Mouse (Mus musculus) limb, embryonic 10.5 days (tissue): Measurements from ENCODE around the gene Tgfbr3l. TPM values are rescaled to one million over a fixed set of nuclear protein-coding genes. Genes with fewer than 3 reads are reported as not detected.

Source experiments
- DNase-seq: peaks from one replicate; pipeline ENCODE4 v3.0.0-alpha.2; 2017; ENCODE audit warnings: low spot score
- H3K27ac ChIP-seq: fragments of 300-500 bp; sonication (generic); 2 replicates; pipeline ENCODE4 v1.5.1; 2016; ENCODE audit warnings: mild to moderate bottlenecking
- H3K27me3 ChIP-seq: fragments of 300-500 bp; sonication (generic); 2 replicates; pipeline ENCODE4 v1.6.1; 2016; ENCODE audit warnings: low read depth, mild to moderate bottlenecking; ENCODE audit not compliant: poor library complexity, severe bottlenecking
- H3K36me3 ChIP-seq: fragments of 300-500 bp; sonication (generic); 2 replicates; pipeline ENCODE4 v1.6.1; 2016; ENCODE audit warnings: mild to moderate bottlenecking, moderate library complexity
- H3K4me1 ChIP-seq: fragments of 300-500 bp; sonication (generic); 2 replicates; pipeline ENCODE4 v1.6.1; 2016
- H3K4me3 ChIP-seq: fragments of 300-500 bp; sonication (generic); 2 replicates; pipeline ENCODE4 v1.5.1; 2016; ENCODE audit warnings: mild to moderate bottlenecking, moderate library complexity
- H3K9me3 ChIP-seq: fragments of 300-500 bp; sonication (generic); replicated peaks from 2 replicates; pipeline ENCODE4 v1.6.1; 2016; ENCODE audit warnings: mild to moderate bottlenecking
- WGBS: fragments of 180-500 bp; shearing (Covaris S2); methylation state at CpG from one replicate; pipeline ENCODE4 v1.1.7; 2016; 5-methylcytosine and 5-hydroxymethylcytosine counted together
- polyA plus RNA-seq: library from polyadenylated mRNA; unstranded; fragments of >200 nt; fragmentation: Nextera tagmentation; extraction: Ambion mirVana; gene quantifications from 2 replicates; pipeline ENCODE4 v1.2.1, GENCODE M21; 2016

The Tgfbr3l gene
- polyA plus RNA-seq, 1 experiment from 2014 or later: 3.3 TPM

- Histone ChIP-seq H3K36me3 (peaks cover 81% of the 10 kb centered on the region), H3K27ac (peak overlapping the region; percentile 99), H3K4me1 (peaks cover 43% of the 10 kb centered on the region), H3K9me3 (no peaks in the 10 kb centered on the region), H3K27me3 (no peaks in the 10 kb centered on the region), H3K4me3 (peak overlapping the region; percentile 90)
- WGBS: under 1% methylated on average over 32 of the region's 32 CpGs
- no peak for DNase-seq
These were observed 10.7 kb downstream of the Tgfbr3l start for GRCm38 (mm10) chr8:4258678-4259077.

DNA sequence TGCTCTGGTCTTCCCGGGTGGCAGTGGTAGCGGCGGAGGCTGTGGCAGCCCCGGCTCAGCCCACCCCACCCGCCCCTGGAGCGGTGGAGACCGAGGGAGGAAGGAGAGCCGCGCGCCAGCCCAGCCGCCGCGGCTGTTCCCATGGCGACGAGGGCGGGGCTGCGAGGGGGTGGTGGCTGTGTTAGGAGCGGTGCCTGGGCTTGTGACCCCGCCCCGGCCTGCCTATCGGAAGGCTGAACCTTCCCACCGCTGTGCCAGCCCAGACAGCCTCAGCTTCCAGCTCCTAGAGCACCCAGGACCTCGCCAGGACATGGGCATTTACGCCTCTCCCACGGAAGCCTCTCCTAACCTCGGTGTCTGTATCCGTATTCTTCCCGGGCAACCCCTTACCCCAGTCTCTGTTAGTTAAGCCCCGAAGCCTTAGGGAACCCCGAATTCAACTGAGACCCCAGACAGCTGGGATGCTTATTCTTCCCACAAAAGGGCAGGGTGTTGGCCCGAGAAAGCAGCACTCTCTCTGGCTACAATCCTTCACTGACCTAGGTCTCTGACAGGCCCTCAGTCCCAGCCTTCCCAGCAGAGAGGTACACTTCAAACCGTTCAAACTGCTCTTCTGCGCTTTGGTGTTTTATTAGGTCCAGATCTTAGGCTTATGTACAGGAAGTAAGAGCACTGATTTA lies 11.3 kb downstream of the Tgfbr3l start, which contains the start of gene Ctxn1:
Gene Ctxn1 (minus strand): TSS at position 150 of the 680 bp plus-strand sequence.
- Histone ChIP-seq H3K4me1 (peaks cover 38% of the 10 kb centered on the region), H3K4me3 (peak within 1 kb of the TSS; percentile 90), H3K36me3 (peaks cover 84% of the 10 kb centered on the region), H3K27ac (peak within 1 kb of the TSS; percentile 99), H3K27me3 (no peaks in the 10 kb centered on the region), H3K9me3 (no peaks in the 10 kb centered on the region)
- DNase-seq: peak; percentile 98
- 6% methylated on average over 32 of the region's 33 CpGs for WGBS

DNA sequence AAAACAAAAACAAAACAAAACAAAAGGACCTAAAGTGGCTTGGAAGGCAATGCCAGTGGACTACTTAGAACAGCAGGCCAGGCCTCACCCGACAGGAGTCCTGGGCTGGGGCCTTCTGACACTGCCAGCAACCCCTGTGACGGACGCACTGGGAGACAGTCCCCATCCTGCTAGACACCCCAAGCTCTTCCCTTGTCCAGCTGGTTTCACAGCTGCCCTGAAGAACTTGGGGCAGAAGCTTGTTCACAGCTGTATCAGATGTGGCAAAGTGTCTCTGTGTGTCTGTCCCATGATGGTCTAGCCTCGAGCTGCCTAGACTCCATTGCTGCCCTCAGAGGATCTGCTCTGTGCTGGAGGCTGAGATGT lies 11.8 kb downstream of the Tgfbr3l start:
- Histone ChIP-seq H3K36me3 (peaks cover 84% of the 10 kb centered on the region), H3K27ac (peak overlapping the region; percentile 99), H3K27me3 (no peaks in the 10 kb centered on the region), H3K9me3 (no peaks in the 10 kb centered on the region), H3K4me1 (peaks cover 35% of the 10 kb centered on the region), H3K4me3 (peak overlapping the region; percentile 90; the same call in 1 of the 2 replicates)
- WGBS: 81% methylated on average over 4 of the region's 4 CpGs
- no peak for DNase-seq

DNA sequence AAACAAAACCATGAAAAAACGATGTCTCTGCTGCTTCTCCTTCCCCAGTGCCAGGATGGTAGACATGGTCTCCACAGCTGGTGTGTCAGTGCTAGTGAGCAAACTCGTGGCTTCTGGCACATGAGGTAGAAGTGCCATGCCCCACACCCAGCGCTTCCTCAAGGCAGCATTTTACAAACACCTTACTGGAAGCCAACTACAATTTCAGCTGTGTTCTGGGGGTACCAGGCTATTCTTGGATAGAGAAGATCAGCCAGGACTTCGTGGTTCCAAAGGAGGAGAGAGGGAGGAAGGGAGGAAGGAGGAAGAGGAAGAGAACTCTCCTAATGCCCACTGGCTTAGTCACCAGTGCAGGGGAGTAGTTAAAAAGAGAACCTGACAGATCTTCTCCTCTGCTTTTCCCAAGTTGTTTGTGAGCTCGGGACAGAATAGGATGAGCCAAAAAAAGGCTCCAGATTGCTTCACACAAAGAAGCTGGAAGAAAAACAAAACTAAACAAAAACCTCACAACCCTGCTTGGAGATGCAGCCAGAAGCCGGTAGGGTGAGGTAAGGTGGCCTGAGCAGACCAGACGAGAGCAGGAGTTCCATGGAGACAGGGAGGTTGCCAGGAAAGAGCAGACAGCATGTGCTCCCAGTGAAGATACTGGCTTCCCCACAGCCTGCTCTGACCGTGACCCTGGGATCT lies 15.2 kb downstream of the Tgfbr3l start:
- H3K27me3 ChIP-seq: no peaks in the 10 kb centered on the region
- peaks cover 87% of the 10 kb centered on the region for H3K36me3 ChIP-seq
- WGBS: 93% methylated on average over 8 of the region's 8 CpGs
- H3K27ac ChIP-seq: no peak overlapping the region
- H3K4me3 ChIP-seq: no peak overlapping the region
- H3K9me3 ChIP-seq: no peaks in the 10 kb centered on the region
- no peak for DNase-seq
- H3K4me1 ChIP-seq: peaks cover 17% of the 10 kb centered on the region

DNA sequence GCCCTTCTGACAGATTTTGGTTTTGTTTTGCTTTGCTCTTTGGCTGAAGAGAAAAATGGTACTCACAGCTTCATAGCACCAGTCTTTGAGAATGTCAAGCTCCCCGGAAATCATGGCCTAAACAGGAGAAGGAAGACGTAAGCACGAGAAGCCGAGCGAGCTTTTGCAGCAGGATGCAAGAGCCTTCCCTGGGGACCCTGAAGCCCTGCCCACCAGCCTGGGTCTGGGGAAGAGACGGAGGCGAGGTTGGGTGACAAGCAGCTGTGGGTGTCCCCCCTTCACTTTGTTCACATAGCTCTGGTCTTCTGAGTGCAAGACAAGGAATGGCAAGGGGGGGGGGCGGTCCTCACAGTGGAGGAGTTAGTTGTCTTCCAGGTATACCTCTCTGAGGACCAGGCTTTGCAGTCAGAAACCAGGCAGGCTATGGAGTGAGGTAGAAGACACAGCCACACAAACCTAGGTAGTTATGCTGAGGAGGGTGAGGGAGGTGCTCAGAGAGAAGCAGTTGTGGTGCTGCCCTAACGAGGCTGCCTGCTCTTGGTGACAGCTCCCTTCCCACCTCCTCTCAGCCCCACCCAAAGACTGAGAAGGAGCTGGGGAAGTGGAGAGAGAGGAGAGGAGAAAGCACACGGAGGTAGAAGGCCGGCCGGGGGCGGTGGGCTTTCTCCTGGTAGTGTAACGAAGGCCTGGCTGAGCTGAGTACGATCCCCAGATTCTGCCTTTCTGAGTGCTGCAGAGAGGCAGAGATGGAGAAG lies 17.3 kb downstream of the Tgfbr3l start:
- WGBS: 92% methylated on average over 15 of the region's 15 CpGs

GRCm38 (mm10) chr8:4267627-4268026 lies 19.6 kb downstream of the Tgfbr3l start:
- WGBS: 82% methylated on average over 15 of the region's 15 CpGs
- Histone ChIP-seq H3K36me3 (peaks cover 98% of the 10 kb centered on the region), H3K9me3 (no peaks in the 10 kb centered on the region), H3K4me3 (no peak overlapping the region), H3K27me3 (no peaks in the 10 kb centered on the region), H3K27ac (no peak overlapping the region), H3K4me1 (no peaks in the 10 kb centered on the region)
- DNase-seq: peak; percentile 28

More for the DNA sequence above, 17.3 kb downstream of the Tgfbr3l start:
- H3K9me3 ChIP-seq: no peaks in the 10 kb centered on the region
- DNase-seq: no peak
- H3K4me1 ChIP-seq: peaks cover under 1% of the 10 kb centered on the region; the same call in 1 of the 2 replicates
- H3K36me3 ChIP-seq: peaks cover 100% of the 10 kb centered on the region
- H3K4me3 ChIP-seq: no peak overlapping the region
- H3K27ac ChIP-seq: no peak overlapping the region
- no peaks in the 10 kb centered on the region for H3K27me3 ChIP-seq

DNA sequence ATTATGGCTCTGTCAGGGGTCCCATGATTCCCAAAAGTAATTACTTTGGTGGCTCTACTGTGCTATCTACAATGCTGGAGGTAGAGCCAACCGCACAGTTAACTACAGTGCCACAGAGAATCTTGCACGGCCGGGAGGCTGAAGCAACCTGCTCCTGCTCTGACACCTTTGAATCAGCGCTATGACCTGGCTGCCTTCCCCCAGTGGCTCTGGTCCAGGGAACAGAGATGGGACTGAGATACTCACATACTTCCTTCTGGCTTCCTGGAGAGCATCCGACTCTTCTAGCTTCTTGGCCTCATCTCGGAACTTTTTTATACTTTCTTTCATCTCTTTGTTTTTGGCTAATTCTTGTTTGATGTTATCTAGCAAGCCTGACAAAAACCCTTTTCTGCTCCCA lies 21.6 kb downstream of the Tgfbr3l start:
- Histone ChIP-seq H3K4me1 (peaks cover under 1% of the 10 kb centered on the region; the same call in 1 of the 2 replicates), H3K4me3 (no peak overlapping the region), H3K27ac (no peak overlapping the region), H3K27me3 (no peaks in the 10 kb centered on the region), H3K36me3 (peaks cover 95% of the 10 kb centered on the region), H3K9me3 (no peaks in the 10 kb centered on the region)
- WGBS: 91% methylated on average over 6 of the region's 6 CpGs
- no peak for DNase-seq

GRCm38 (mm10) chr8:4275275-4276110 lies 27.5 kb downstream of the Tgfbr3l start, which contains the start of gene Timm44:
Timm44 (minus strand) TSS chr8:4275913.
- Histone ChIP-seq H3K4me1 (peaks cover 6% of the 10 kb centered on the region), H3K27me3 (no peaks in the 10 kb centered on the region), H3K4me3 (peak within 1 kb of the TSS; percentile 81), H3K36me3 (peaks cover 37% of the 10 kb centered on the region), H3K27ac (peak within 1 kb of the TSS; percentile 91), H3K9me3 (no peaks in the 10 kb centered on the region)
- WGBS: under 1% methylated on average over 39 of the region's 39 CpGs
- peak; percentile 95 for DNase-seq

- peak overlapping the region; percentile 91 for H3K27ac ChIP-seq
- peaks cover 31% of the 10 kb centered on the region for H3K36me3 ChIP-seq
- H3K27me3 ChIP-seq: no peaks in the 10 kb centered on the region
- DNase-seq: no peak
- H3K4me3 ChIP-seq: peak overlapping the region; percentile 81
- no peaks in the 10 kb centered on the region for H3K9me3 ChIP-seq
- 33% methylated on average over 9 of the region's 9 CpGs for WGBS
- peaks cover 8% of the 10 kb centered on the region for H3K4me1 ChIP-seq
These were observed 28.1 kb downstream of the Tgfbr3l start for GRCm38 (mm10) chr8:4276111-4276465.

DNA sequence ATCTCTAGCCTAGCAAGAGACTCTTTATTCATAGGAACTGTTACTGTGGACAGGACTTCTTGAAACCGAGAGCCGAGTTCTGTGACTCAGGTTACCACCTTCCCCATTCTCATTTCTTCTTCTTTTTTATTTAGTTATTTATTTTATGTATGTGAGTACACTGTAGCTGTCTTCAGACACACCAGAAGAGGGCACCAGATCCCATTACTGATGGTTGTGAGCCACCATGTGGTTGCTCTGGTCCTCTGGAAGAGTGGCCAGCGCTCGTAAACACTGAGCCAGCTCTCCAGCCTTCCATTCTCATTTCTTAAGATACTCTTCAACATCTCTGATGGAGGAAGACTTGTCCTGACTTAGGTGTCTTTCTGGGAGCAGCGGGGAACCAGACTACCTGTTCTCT lies 44.7 kb downstream of the Tgfbr3l start:
- Histone ChIP-seq H3K27ac (no peak overlapping the region), H3K36me3 (peaks cover 100% of the 10 kb centered on the region), H3K9me3 (no peaks in the 10 kb centered on the region), H3K27me3 (no peaks in the 10 kb centered on the region), H3K4me1 (no peaks in the 10 kb centered on the region), H3K4me3 (no peak overlapping the region)
- WGBS: 89% methylated on average over 5 of the region's 5 CpGs
- no peak for DNase-seq

- H3K4me3 ChIP-seq: no peak overlapping the region
- 91% methylated on average over 4 of the region's 4 CpGs for WGBS
- no peaks in the 10 kb centered on the region for H3K4me1 ChIP-seq
- peaks cover 98% of the 10 kb centered on the region for H3K36me3 ChIP-seq
- no peak overlapping the region for H3K27ac ChIP-seq
- no peaks in the 10 kb centered on the region for H3K9me3 ChIP-seq
- no peak for DNase-seq
- H3K27me3 ChIP-seq: no peaks in the 10 kb centered on the region
These were observed 49.8 kb downstream of the Tgfbr3l start for GRCm38 (mm10) chr8:4297822-4298221.
